Mouse (Mus musculus) lung, postnatal 0 days (tissue): ENCODE data around the gene Dhh. TPM values are rescaled to one million over a fixed set of nuclear protein-coding genes. Genes with fewer than 3 reads are reported as not detected.
A peak's percentile ranks its signal among the peaks of the same experiment; 100 is the strongest.
"Not testable (repeated sequence)": the region's sequence is repeated elsewhere in the genome, so short reads cannot be mapped to it uniquely, and the experiment has no call there.

Experiments used
- ATAC-seq: fragments of 200-750 bp; cut with Nextera tagmentation; 2 replicates; pipeline ENCODE4 v1.8.0; 2017; ENCODE audit warnings: moderate library complexity
- DNase-seq: peaks from one replicate; pipeline ENCODE4 v3.0.0-alpha.2; 2016; ENCODE audit warnings: low spot score
- H3K27ac ChIP-seq: fragments of 300-500 bp; sonication (generic); 2 replicates; pipeline ENCODE4 v1.5.1; 2014; ENCODE audit warnings: antibody characterized with exemption, mild to moderate bottlenecking, low read length, mixed read lengths
- H3K27me3 ChIP-seq: fragments of 300-500 bp; sonication (generic); replicated peaks from 2 replicates; pipeline ENCODE4 v1.6.1; 2014; ENCODE audit warnings: low read length, mixed read lengths; ENCODE audit not compliant: insufficient read depth
- H3K36me3 ChIP-seq: fragments of 300-500 bp; sonication (generic); 2 replicates; pipeline ENCODE4 v1.6.1; 2014; ENCODE audit warnings: low read length, mixed read lengths; ENCODE audit not compliant: insufficient read depth
- H3K4me1 ChIP-seq: fragments of 300-500 bp; sonication (generic); 2 replicates; pipeline ENCODE4 v1.6.1; 2014; ENCODE audit warnings: antibody characterized with exemption, low read depth, low read length, mixed read lengths; ENCODE audit not compliant: insufficient read depth
- H3K4me2 ChIP-seq: fragments of 300-500 bp; sonication (generic); replicated peaks from 2 replicates; pipeline ENCODE4 v1.6.1; 2014; ENCODE audit warnings: low read depth, mild to moderate bottlenecking, low read length, moderate library complexity, mixed read lengths
- H3K4me3 ChIP-seq: fragments of 300-500 bp; sonication (generic); 2 replicates; pipeline ENCODE4 v1.5.1; 2014; ENCODE audit warnings: low read depth, low read length
- H3K9ac ChIP-seq: fragments of 300-500 bp; sonication (generic); replicated peaks from 2 replicates; pipeline ENCODE4 v1.6.1; 2014; ENCODE audit warnings: low read depth, mild to moderate bottlenecking
- H3K9me3 ChIP-seq: fragments of 300-500 bp; sonication (generic); 2 replicates; pipeline ENCODE4 v1.6.1; 2016; ENCODE audit warnings: low read length, mixed read lengths
- CTCF ChIP-seq: IDR thresholded peaks from 2 replicates; pipeline ENCODE4 v1.5.1; 2016; ENCODE audit warnings: antibody characterized with exemption, mild to moderate bottlenecking
- EP300 ChIP-seq: IDR thresholded peaks from 2 replicates; pipeline ENCODE4 v1.6.1; 2016; ENCODE audit warnings: antibody characterized with exemption, mild to moderate bottlenecking, control low read depth
- WGBS: fragments of 180-500 bp; shearing (Covaris S2); extraction: QIAGEN DNeasy Blood & Tissue Kit; methylation state at CpG from one replicate; pipeline ENCODE4 v1.1.7; 2014; 5-methylcytosine and 5-hydroxymethylcytosine counted together
- polyA plus RNA-seq: library from polyadenylated mRNA; unstranded; fragments of >200 nt; fragmentation: Nextera tagmentation; extraction: Ambion mirVana; gene quantifications from 2 replicates; pipeline ENCODE4 v1.2.1, GENCODE M21; 2015

Dhh gene
- polyA plus RNA-seq, 1 experiment from 2014 or later, result 6.6 TPM

DNA sequence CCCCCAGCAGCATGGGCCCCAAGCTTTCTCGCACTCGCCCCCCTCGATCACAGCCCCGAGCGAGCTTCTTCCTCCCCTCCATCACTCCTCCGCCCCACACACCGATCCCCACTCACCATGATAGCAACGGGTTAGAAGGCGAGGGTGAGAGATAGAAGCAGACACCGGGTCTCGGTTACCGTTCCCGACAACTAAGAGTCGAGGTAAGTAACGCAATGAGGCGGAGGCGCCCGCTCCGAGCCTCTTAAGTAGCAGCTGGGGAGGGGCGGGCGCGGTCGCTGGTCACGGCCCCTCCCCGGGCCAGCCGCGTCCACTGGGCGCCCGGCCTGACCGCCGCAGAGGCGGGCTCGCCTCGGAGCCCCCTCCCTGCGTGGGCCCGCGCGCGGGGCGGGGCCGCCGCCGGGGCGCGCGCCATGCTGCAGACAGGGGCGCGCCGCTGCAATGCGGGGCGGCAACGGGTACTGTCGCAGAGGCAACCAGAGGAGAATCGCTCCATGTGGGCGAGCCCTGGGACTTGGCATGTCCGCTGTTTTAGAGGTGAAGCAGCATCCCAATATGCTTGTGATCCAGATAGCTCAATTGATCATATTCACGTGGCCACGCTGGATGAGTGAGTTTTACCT is 36.0 kb upstream of the Dhh start, which contains the start of gene Tuba1b:
TSS of gene Tuba1b (minus strand) at position 349 of the 623 bp plus-strand sequence.
- H3K9me3 ChIP-seq, result no peaks in the 10 kb centered on the region
- DNase-seq (peak; percentile 97), ATAC-seq (peak; percentile 96)
- peak; percentile 18; the same call in 1 of the 2 replicates for TF ChIP-seq CTCF
- no peak for TF ChIP-seq EP300
- peak within 1 kb of the TSS; percentile 78 for H3K4me3 ChIP-seq
- peak within 1 kb of the TSS; percentile 66 for H3K4me2 ChIP-seq
- H3K36me3 ChIP-seq, result no peaks in the 10 kb centered on the region
- peak within 1 kb of the TSS; percentile 93 for H3K27ac ChIP-seq
- H3K4me1 ChIP-seq, result peaks cover 9% of the 10 kb centered on the region; the same call in 1 of the 2 replicates
- H3K27me3 ChIP-seq, result no peaks in the 10 kb centered on the region
- H3K9ac ChIP-seq, result peak within 1 kb of the TSS; percentile 76
- under 1% methylated on average over 55 of the region's 58 CpGs for WGBS

DNA sequence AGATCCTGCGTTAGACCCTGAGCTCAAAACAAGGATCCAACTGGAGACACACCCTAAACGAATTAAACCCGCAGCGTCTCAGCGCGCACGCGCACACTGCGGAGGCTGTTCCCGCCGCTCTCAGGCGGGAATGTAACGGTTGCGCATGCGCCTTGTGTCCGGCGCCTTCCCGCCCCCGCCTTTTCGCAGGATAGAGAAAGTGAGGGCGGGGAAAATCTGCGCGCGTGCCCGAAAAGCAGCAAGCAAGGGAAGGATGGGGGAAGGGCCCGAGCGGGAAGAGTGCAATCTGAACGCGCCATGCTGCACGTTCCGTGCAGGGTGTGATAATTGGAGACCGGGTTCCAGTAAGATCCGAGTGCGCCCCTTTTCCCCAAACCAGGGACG is 35.5 kb upstream of the Dhh start:
- Histone ChIP-seq H3K27me3 (no peaks in the 10 kb centered on the region), H3K9me3 (no peaks in the 10 kb centered on the region), H3K9ac (peak overlapping the region; percentile 76), H3K4me3 (peak overlapping the region; percentile 78), H3K4me2 (peak overlapping the region; percentile 66), H3K36me3 (no peaks in the 10 kb centered on the region), H3K4me1 (peaks cover 9% of the 10 kb centered on the region; the same call in 1 of the 2 replicates), H3K27ac (peak overlapping the region; percentile 93)
- DNase-seq (peak; percentile 99), ATAC-seq (peak; percentile 84)
- under 1% methylated on average over 30 of the region's 35 CpGs for WGBS
- TF ChIP-seq EP300 (no peak), CTCF (no peak)

DNA sequence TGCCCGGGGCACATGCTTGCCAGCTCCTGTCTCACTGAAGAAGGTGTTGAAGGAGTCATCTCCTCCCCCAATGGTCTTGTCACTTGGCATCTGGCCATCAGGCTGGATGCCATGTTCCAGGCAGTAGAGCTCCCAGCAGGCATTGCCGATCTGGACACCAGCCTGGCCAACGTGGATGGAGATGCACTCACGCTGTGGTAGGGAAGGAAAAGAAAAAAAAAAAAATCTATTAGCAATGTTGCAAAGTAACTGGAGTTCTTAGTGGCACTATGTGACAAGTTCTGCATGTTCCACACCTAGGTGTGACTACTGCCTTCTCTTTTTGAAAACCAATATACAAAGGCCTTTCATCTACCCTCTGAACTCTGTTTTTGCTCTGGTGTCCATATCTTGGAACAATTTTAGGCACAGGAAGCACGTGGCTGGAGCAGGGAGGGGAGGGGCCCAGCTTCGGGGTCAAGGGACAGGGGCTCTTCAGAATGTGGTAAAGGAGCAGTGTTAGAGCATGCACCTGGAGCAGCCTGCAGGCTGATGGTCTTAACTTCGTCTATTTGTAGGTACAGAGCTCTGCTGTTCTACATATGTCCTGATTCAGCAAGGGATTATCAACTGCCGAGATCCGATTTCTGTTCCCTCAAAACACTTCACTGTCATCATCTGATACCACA is 34.8 kb upstream of the Dhh start:
- WGBS, result 2% methylated on average over 8 of the region's 9 CpGs
- Histone ChIP-seq H3K4me2 (peak overlapping the region; percentile 66), H3K9ac (peak overlapping the region; percentile 76; the same call in 1 of the 2 replicates), H3K27ac (peak overlapping the region; percentile 58; the same call in 1 of the 2 replicates), H3K4me3 (peak overlapping the region; percentile 78)
- not testable (repeated sequence) for DNase-seq, ATAC-seq, H3K4me1 ChIP-seq, H3K9me3 ChIP-seq, H3K36me3 ChIP-seq, H3K27me3 ChIP-seq

DNA sequence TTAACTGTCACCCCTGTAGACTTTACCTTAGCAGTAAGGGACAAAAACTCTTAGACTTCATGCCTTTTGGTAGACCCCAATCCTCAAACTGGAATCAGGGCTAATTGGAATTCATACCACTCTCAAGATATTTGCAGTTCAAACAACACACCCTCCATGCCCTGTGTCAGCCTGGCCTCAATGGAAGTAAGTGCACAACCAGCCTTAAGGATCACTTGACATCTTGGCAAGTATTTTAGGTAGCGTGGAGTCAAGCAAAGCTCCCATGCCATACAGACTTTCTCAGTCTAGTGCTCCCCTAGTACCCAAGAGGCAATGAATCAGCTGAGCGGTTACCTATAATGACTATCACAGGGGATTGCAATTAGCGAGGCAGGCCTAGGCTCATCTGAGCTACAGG is 32.7 kb upstream of the Dhh start:
- Histone ChIP-seq H3K27me3 (no peaks in the 10 kb centered on the region), H3K4me2 (no peak overlapping the region), H3K36me3 (no peaks in the 10 kb centered on the region), H3K27ac (no peak overlapping the region), H3K4me3 (no peak overlapping the region), H3K9me3 (no peaks in the 10 kb centered on the region), H3K4me1 (peaks cover 9% of the 10 kb centered on the region; the same call in 1 of the 2 replicates), H3K9ac (no peak overlapping the region)
- DNase-seq (peak; percentile 55), ATAC-seq (no peak)
- 0 out of 2 replicates have a peak, but pooled peaks have one; percentile 49 for TF ChIP-seq EP300
- TF ChIP-seq CTCF, result no peak
- 48% methylated on average over 3 of the region's 3 CpGs for WGBS

DNA sequence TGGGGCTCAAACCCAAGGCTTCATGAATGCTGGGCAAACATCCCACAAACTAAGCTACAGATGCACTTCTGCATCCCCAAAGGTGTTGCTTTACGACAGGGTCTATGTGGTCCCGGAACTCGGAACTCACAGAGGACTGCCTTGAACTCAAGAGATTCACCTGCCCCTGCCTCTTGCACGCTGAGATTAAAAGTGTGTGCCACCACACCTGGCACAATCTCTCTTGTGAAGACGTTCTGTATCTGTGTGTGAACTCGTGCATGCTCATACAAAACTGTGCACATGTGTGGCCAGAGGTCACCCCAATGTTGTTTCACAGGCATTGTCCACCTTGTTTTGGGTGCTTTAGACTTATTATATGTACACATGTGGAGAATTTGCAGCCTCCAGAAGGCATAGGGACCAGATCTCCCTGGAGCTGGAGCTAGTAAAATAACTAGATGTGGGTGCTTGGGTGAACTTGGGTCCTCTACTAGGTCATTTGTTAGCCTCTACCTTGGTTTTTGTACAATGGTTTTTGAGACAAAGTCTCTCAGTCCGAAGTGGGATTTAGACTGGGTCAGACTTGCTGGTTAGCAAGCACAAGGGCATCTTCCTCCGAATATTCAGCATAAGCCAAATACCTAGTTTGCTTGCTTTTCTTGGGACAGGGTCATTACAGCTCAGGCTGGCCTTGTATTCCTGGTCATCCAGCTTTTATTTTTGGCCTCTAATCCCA is 31.8 kb upstream of the Dhh start:
- no peak overlapping the region for H3K9ac ChIP-seq
- no peak for TF ChIP-seq EP300
- no peak for TF ChIP-seq CTCF
- ATAC-seq (no peak), DNase-seq (no peak)
- H3K9me3 ChIP-seq, result no peaks in the 10 kb centered on the region
- H3K27me3 ChIP-seq, result no peaks in the 10 kb centered on the region
- 39% methylated on average over 8 of the region's 8 CpGs for WGBS
- H3K36me3 ChIP-seq, result no peaks in the 10 kb centered on the region
- no peak overlapping the region for H3K4me3 ChIP-seq
- H3K4me2 ChIP-seq, result no peak overlapping the region
- peaks cover 5% of the 10 kb centered on the region; the same call in 1 of the 2 replicates for H3K4me1 ChIP-seq
- no peak overlapping the region for H3K27ac ChIP-seq
